Mouse (Mus musculus) lung, embryonic 16.5 days (tissue): ENCODE measurements around the gene Tinagl1. TPM values are rescaled to one million over a fixed set of nuclear protein-coding genes. Genes with fewer than 3 reads are reported as not detected.
A peak's percentile ranks its signal among the peaks of the same experiment; 100 is the strongest.

Experiments
- ATAC-seq: fragments of 200-750 bp; cut with Nextera tagmentation; 2 replicates; pipeline ENCODE4 v1.8.0; 2017; ENCODE audit warnings: low read depth, mild to moderate bottlenecking, moderate library complexity
- H3K27ac ChIP-seq: fragments of 300-500 bp; sonication (generic); 2 replicates; pipeline ENCODE4 v1.5.1; 2014; ENCODE audit warnings: mild to moderate bottlenecking, control low read depth, low read length
- H3K27me3 ChIP-seq: fragments of 300-500 bp; sonication (generic); 2 replicates; pipeline ENCODE4 v1.6.1; 2014; ENCODE audit warnings: low read depth, low read length, mixed read lengths; ENCODE audit not compliant: control insufficient read depth, insufficient read depth
- H3K36me3 ChIP-seq: fragments of 300-500 bp; sonication (generic); 2 replicates; pipeline ENCODE4 v1.6.1; 2014; ENCODE audit warnings: low read length; ENCODE audit not compliant: control insufficient read depth, insufficient read depth
- H3K4me1 ChIP-seq: fragments of 300-500 bp; sonication (generic); replicated peaks from 2 replicates; pipeline ENCODE4 v1.6.1; 2014; ENCODE audit warnings: low read length, mixed read lengths; ENCODE audit not compliant: control insufficient read depth, insufficient read depth
- H3K4me2 ChIP-seq: fragments of 300-500 bp; sonication (generic); 2 replicates; pipeline ENCODE4 v1.6.1; 2014; ENCODE audit warnings: low read depth, low read length, control low read depth
- H3K4me3 ChIP-seq: fragments of 300-500 bp; sonication (generic); 2 replicates; pipeline ENCODE4 v1.5.1; 2014; ENCODE audit warnings: mild to moderate bottlenecking, low read length, control low read depth
- H3K9ac ChIP-seq: fragments of 300-500 bp; sonication (generic); 2 replicates; pipeline ENCODE4 v1.6.1; 2014; ENCODE audit warnings: low read length, control low read depth
- H3K9me3 ChIP-seq: fragments of 300-500 bp; sonication (generic); 2 replicates; pipeline ENCODE4 v1.6.1; 2016; ENCODE audit warnings: low read length; ENCODE audit not compliant: control insufficient read depth
- WGBS: fragments of 180-500 bp; shearing (Covaris S2); extraction: QIAGEN DNeasy Blood & Tissue Kit; methylation state at CpG from one replicate; pipeline ENCODE4 v1.1.7; 2014; 5-methylcytosine and 5-hydroxymethylcytosine counted together
- polyA plus RNA-seq: library from polyadenylated mRNA; unstranded; fragments of >200 nt; fragmentation: Nextera tagmentation; extraction: Ambion mirVana; gene quantifications from 2 replicates; pipeline ENCODE4 v1.2.1, GENCODE M21; 2015

The Tinagl1 gene
- polyA plus RNA-seq = 73.3 and 81.6 TPM in 2 replicates

- peak; percentile 34 for ATAC-seq
- Histone ChIP-seq H3K9ac (peak within 1 kb of the TSS; percentile 69), H3K4me3 (peak within 1 kb of the TSS; percentile 50), H3K27ac (peak within 1 kb of the TSS; percentile 91), H3K9me3 (no peaks in the 10 kb centered on the region), H3K27me3 (no peaks in the 10 kb centered on the region), H3K4me2 (peak within 1 kb of the TSS; percentile 64), H3K36me3 (no peaks in the 10 kb centered on the region), H3K4me1 (peaks cover 67% of the 10 kb centered on the region)
- 4% methylated on average over 10 of the region's 14 CpGs for WGBS
Measured at GRCm38 (mm10) chr4:130175072-130175711, at the start of gene Tinagl1. Gene Tinagl1, minus strand, starts transcription at chr4:130175122.

GRCm38 (mm10) chr4:130224071-130224470, 49.1 kb upstream of the Tinagl1 start:
- Histone ChIP-seq H3K4me2 (no peak overlapping the region), H3K9ac (no peak overlapping the region), H3K9me3 (no peaks in the 10 kb centered on the region), H3K27me3 (no peaks in the 10 kb centered on the region), H3K27ac (no peak overlapping the region), H3K4me3 (no peak overlapping the region), H3K4me1 (no peaks in the 10 kb centered on the region), H3K36me3 (no peaks in the 10 kb centered on the region)
- ATAC-seq = no peak

GRCm38 (mm10) chr4:130222179-130222578, 47.3 kb upstream of the Tinagl1 start, which contains the start of gene Gm853:
Gene Gm853, minus strand, starts transcription at chr4:130222401.
- ATAC-seq = no peak
- no peaks in the 10 kb centered on the region for H3K4me1 ChIP-seq
- no peak within 1 kb of the TSS for H3K9ac ChIP-seq
- no peaks in the 10 kb centered on the region for H3K36me3 ChIP-seq
- WGBS = 59% methylated on average over 4 of the region's 4 CpGs
- H3K4me2 ChIP-seq = no peak within 1 kb of the TSS
- H3K9me3 ChIP-seq = no peaks in the 10 kb centered on the region
- no peak within 1 kb of the TSS for H3K27ac ChIP-seq
- H3K4me3 ChIP-seq = no peak within 1 kb of the TSS
- H3K27me3 ChIP-seq = no peaks in the 10 kb centered on the region

GRCm38 (mm10) chr4:130220176-130220575, 45.3 kb upstream of the Tinagl1 start:
- Histone ChIP-seq H3K36me3 (no peaks in the 10 kb centered on the region), H3K4me1 (no peaks in the 10 kb centered on the region), H3K4me3 (no peak overlapping the region), H3K9ac (no peak overlapping the region), H3K9me3 (no peaks in the 10 kb centered on the region), H3K27me3 (no peaks in the 10 kb centered on the region), H3K27ac (no peak overlapping the region), H3K4me2 (no peak overlapping the region)
- 69% methylated on average over 9 of the region's 9 CpGs for WGBS
- no peak for ATAC-seq

GRCm38 (mm10) chr4:130215392-130215791, 40.5 kb upstream of the Tinagl1 start:
- Histone ChIP-seq H3K27ac (no peak overlapping the region), H3K4me2 (no peak overlapping the region), H3K4me3 (no peak overlapping the region), H3K27me3 (no peaks in the 10 kb centered on the region), H3K36me3 (no peaks in the 10 kb centered on the region), H3K9me3 (no peaks in the 10 kb centered on the region), H3K4me1 (no peaks in the 10 kb centered on the region), H3K9ac (no peak overlapping the region)
- ATAC-seq = no peak
- WGBS = 81% methylated on average over 8 of the region's 8 CpGs

GRCm38 (mm10) chr4:130213857-130214256, 38.9 kb upstream of the Tinagl1 start:
- Histone ChIP-seq H3K9me3 (no peaks in the 10 kb centered on the region), H3K4me2 (no peak overlapping the region), H3K4me3 (no peak overlapping the region), H3K9ac (no peak overlapping the region), H3K27ac (no peak overlapping the region), H3K4me1 (no peaks in the 10 kb centered on the region), H3K27me3 (no peaks in the 10 kb centered on the region), H3K36me3 (no peaks in the 10 kb centered on the region)
- no peak for ATAC-seq
- WGBS = 62% methylated on average over 10 of the region's 10 CpGs

- ATAC-seq = no peak
- WGBS = 67% methylated on average over 4 of the region's 4 CpGs
Measured at GRCm38 (mm10) chr4:130213197-130213596, 38.3 kb upstream of the Tinagl1 start.

GRCm38 (mm10) chr4:130212421-130212820, 37.5 kb upstream of the Tinagl1 start:
- WGBS = 75% methylated on average over 7 of the region's 7 CpGs
- H3K4me3 ChIP-seq = no peak overlapping the region
- H3K4me2 ChIP-seq = no peak overlapping the region
- H3K27ac ChIP-seq = no peak overlapping the region
- no peak for ATAC-seq
- H3K27me3 ChIP-seq = no peaks in the 10 kb centered on the region
- H3K36me3 ChIP-seq = no peaks in the 10 kb centered on the region
- H3K9ac ChIP-seq = no peak overlapping the region
- no peaks in the 10 kb centered on the region for H3K4me1 ChIP-seq
- no peaks in the 10 kb centered on the region for H3K9me3 ChIP-seq

More at GRCm38 (mm10) chr4:130213197-130213596, 38.3 kb upstream of the Tinagl1 start:
- H3K27me3 ChIP-seq = no peaks in the 10 kb centered on the region
- H3K9ac ChIP-seq = no peak overlapping the region
- no peak overlapping the region for H3K4me3 ChIP-seq
- no peaks in the 10 kb centered on the region for H3K4me1 ChIP-seq
- H3K4me2 ChIP-seq = no peak overlapping the region
- H3K27ac ChIP-seq = no peak overlapping the region
- H3K9me3 ChIP-seq = no peaks in the 10 kb centered on the region
- H3K36me3 ChIP-seq = no peaks in the 10 kb centered on the region

GRCm38 (mm10) chr4:130211870-130212269, 36.9 kb upstream of the Tinagl1 start:
- Histone ChIP-seq H3K9me3 (no peaks in the 10 kb centered on the region), H3K4me3 (no peak overlapping the region), H3K36me3 (no peaks in the 10 kb centered on the region), H3K4me1 (no peaks in the 10 kb centered on the region), H3K27me3 (no peaks in the 10 kb centered on the region), H3K27ac (no peak overlapping the region), H3K9ac (no peak overlapping the region), H3K4me2 (no peak overlapping the region)
- WGBS = 85% methylated on average over 2 of the region's 2 CpGs
- ATAC-seq = no peak
